Mouse (Mus musculus): ENCODE measurements around the gene Zcchc7. TPM values are rescaled to one million over a fixed set of nuclear protein-coding genes. Genes with fewer than 3 reads are reported as not detected.

Zcchc7 gene
- polyA plus RNA-seq, 1 experiment from 2014 or later, result 53.6 TPM

GRCm38 (mm10) chr4:44781494-44781893, 25.8 kb downstream of the Zcchc7 start:
- ATAC-seq (ENCODE audit: low read depth), result no peak
- H3K27ac ChIP-seq (ENCODE audit: low read depth, low read length), result no peak overlapping the region
- no peaks in the 10 kb centered on the region for H3K9me3 ChIP-seq (ENCODE audit: control insufficient read depth, low read length)
- no peak overlapping the region for H3K9ac ChIP-seq (replicated peaks; ENCODE audit: low read depth, low read length)
- no peak overlapping the region for H3K4me3 ChIP-seq (ENCODE audit: low read depth, low read length)
- H3K36me3 ChIP-seq (ENCODE audit: control insufficient read depth, insufficient read depth, low read length), result no peaks in the 10 kb centered on the region
- H3K4me2 ChIP-seq (ENCODE audit: low read depth, low read length), result no peak overlapping the region
- H3K4me1 ChIP-seq (ENCODE audit: control insufficient read depth, insufficient read depth, low read length), result no peaks in the 10 kb centered on the region
- 76% methylated on average over 1 of the region's 1 CpGs for WGBS
- H3K27me3 ChIP-seq (ENCODE audit: control insufficient read depth, insufficient read depth, low read length), result no peaks in the 10 kb centered on the region

GRCm38 (mm10) chr4:44783566-44784292, 28.1 kb downstream of the Zcchc7 start:
- 13% methylated on average over 6 of the region's 6 CpGs for WGBS
- H3K4me3 ChIP-seq (ENCODE audit: low read depth, low read length), result no peak overlapping the region
- H3K4me2 ChIP-seq (ENCODE audit: low read depth, low read length), result no peak overlapping the region

GRCm38 (mm10) chr4:44812855-44813254, 57.2 kb downstream of the Zcchc7 start:
- Histone ChIP-seq H3K9ac (replicated peaks; ENCODE audit: low read depth, low read length) (no peak overlapping the region), H3K36me3 (ENCODE audit: control insufficient read depth, insufficient read depth, low read length) (no peaks in the 10 kb centered on the region)
- WGBS, result 100% methylated on average over 1 of the region's 1 CpGs

More at GRCm38 (mm10) chr4:44783566-44784292, 28.1 kb downstream of the Zcchc7 start:
- Histone ChIP-seq H3K4me1 (ENCODE audit: control insufficient read depth, insufficient read depth, low read length) (no peaks in the 10 kb centered on the region), H3K36me3 (ENCODE audit: control insufficient read depth, insufficient read depth, low read length) (no peaks in the 10 kb centered on the region), H3K9me3 (ENCODE audit: control insufficient read depth, low read length) (no peaks in the 10 kb centered on the region), H3K9ac (replicated peaks; ENCODE audit: low read depth, low read length) (no peak overlapping the region), H3K27me3 (ENCODE audit: control insufficient read depth, insufficient read depth, low read length) (no peaks in the 10 kb centered on the region), H3K27ac (ENCODE audit: low read depth, low read length) (no peak overlapping the region)
- ATAC-seq (ENCODE audit: low read depth), result no peak

GRCm38 (mm10) chr4:44813770-44814169, 58.1 kb downstream of the Zcchc7 start:
- no peaks in the 10 kb centered on the region for H3K27me3 ChIP-seq (ENCODE audit: control insufficient read depth, insufficient read depth, low read length)
- H3K4me2 ChIP-seq (ENCODE audit: low read depth, low read length), result no peak overlapping the region
- no peaks in the 10 kb centered on the region for H3K4me1 ChIP-seq (ENCODE audit: control insufficient read depth, insufficient read depth, low read length)
- H3K36me3 ChIP-seq (ENCODE audit: control insufficient read depth, insufficient read depth, low read length), result no peaks in the 10 kb centered on the region
- no peak for ATAC-seq (ENCODE audit: low read depth)
- no peak overlapping the region for H3K27ac ChIP-seq (ENCODE audit: low read depth, low read length)
- H3K4me3 ChIP-seq (ENCODE audit: low read depth, low read length), result no peak overlapping the region
- H3K9me3 ChIP-seq (ENCODE audit: control insufficient read depth, low read length), result no peaks in the 10 kb centered on the region
- H3K9ac ChIP-seq (replicated peaks; ENCODE audit: low read depth, low read length), result no peak overlapping the region
- 80% methylated on average over 4 of the region's 4 CpGs for WGBS

More at GRCm38 (mm10) chr4:44812855-44813254, 57.2 kb downstream of the Zcchc7 start:
- H3K4me2 ChIP-seq (ENCODE audit: low read depth, low read length), result no peak overlapping the region
- ATAC-seq (ENCODE audit: low read depth), result no peak
- no peaks in the 10 kb centered on the region for H3K9me3 ChIP-seq (ENCODE audit: control insufficient read depth, low read length)
- H3K27me3 ChIP-seq (ENCODE audit: control insufficient read depth, insufficient read depth, low read length), result no peaks in the 10 kb centered on the region
- no peak overlapping the region for H3K4me3 ChIP-seq (ENCODE audit: low read depth, low read length)
- no peak overlapping the region for H3K27ac ChIP-seq (ENCODE audit: low read depth, low read length)
- no peaks in the 10 kb centered on the region for H3K4me1 ChIP-seq (ENCODE audit: control insufficient read depth, insufficient read depth, low read length)

- Histone ChIP-seq H3K4me3 (ENCODE audit: low read depth, low read length) (no peak overlapping the region), H3K9me3 (ENCODE audit: control insufficient read depth, low read length) (no peaks in the 10 kb centered on the region), H3K27ac (ENCODE audit: low read depth, low read length) (no peak overlapping the region), H3K9ac (replicated peaks; ENCODE audit: low read depth, low read length) (no peak overlapping the region), H3K4me2 (ENCODE audit: low read depth, low read length) (no peak overlapping the region), H3K4me1 (ENCODE audit: control insufficient read depth, insufficient read depth, low read length) (no peaks in the 10 kb centered on the region), H3K36me3 (ENCODE audit: control insufficient read depth, insufficient read depth, low read length) (no peaks in the 10 kb centered on the region), H3K27me3 (ENCODE audit: control insufficient read depth, insufficient read depth, low read length) (no peaks in the 10 kb centered on the region)
- 82% methylated on average over 7 of the region's 7 CpGs for WGBS
- ATAC-seq (ENCODE audit: low read depth), result no peak
Observed at GRCm38 (mm10) chr4:44816584-44816983, 60.9 kb downstream of the Zcchc7 start.

GRCm38 (mm10) chr4:44830609-44831008, 74.9 kb downstream of the Zcchc7 start:
- H3K4me3 ChIP-seq (ENCODE audit: low read depth, low read length), result no peak overlapping the region

GRCm38 (mm10) chr4:44851835-44852251, 96.2 kb downstream of the Zcchc7 start:
- H3K4me2 ChIP-seq (ENCODE audit: low read depth, low read length), result no peak overlapping the region
- no peaks in the 10 kb centered on the region for H3K4me1 ChIP-seq (ENCODE audit: control insufficient read depth, insufficient read depth, low read length)
- H3K27me3 ChIP-seq (ENCODE audit: control insufficient read depth, insufficient read depth, low read length), result no peaks in the 10 kb centered on the region
- peak; percentile 86; the same call in 1 of the 2 replicates for ATAC-seq (ENCODE audit: low read depth)
- H3K36me3 ChIP-seq (ENCODE audit: control insufficient read depth, insufficient read depth, low read length), result no peaks in the 10 kb centered on the region
- H3K9ac ChIP-seq (replicated peaks; ENCODE audit: low read depth, low read length), result no peak overlapping the region
- H3K9me3 ChIP-seq (ENCODE audit: control insufficient read depth, low read length), result no peaks in the 10 kb centered on the region
- H3K27ac ChIP-seq (ENCODE audit: low read depth, low read length), result no peak overlapping the region
- WGBS, result 11% methylated on average over 6 of the region's 6 CpGs
- no peak overlapping the region for H3K4me3 ChIP-seq (ENCODE audit: low read depth, low read length)

More at GRCm38 (mm10) chr4:44830609-44831008, 74.9 kb downstream of the Zcchc7 start:
- Histone ChIP-seq H3K36me3 (ENCODE audit: control insufficient read depth, insufficient read depth, low read length) (no peaks in the 10 kb centered on the region), H3K9me3 (ENCODE audit: control insufficient read depth, low read length) (no peaks in the 10 kb centered on the region), H3K27me3 (ENCODE audit: control insufficient read depth, insufficient read depth, low read length) (no peaks in the 10 kb centered on the region), H3K4me2 (ENCODE audit: low read depth, low read length) (no peak overlapping the region), H3K9ac (replicated peaks; ENCODE audit: low read depth, low read length) (no peak overlapping the region), H3K4me1 (ENCODE audit: control insufficient read depth, insufficient read depth, low read length) (no peaks in the 10 kb centered on the region), H3K27ac (ENCODE audit: low read depth, low read length) (no peak overlapping the region)
- 27% methylated on average over 3 of the region's 3 CpGs for WGBS
- ATAC-seq (ENCODE audit: low read depth), result peak; percentile 71

GRCm38 (mm10) chr4:44871591-44871990, 115.9 kb downstream of the Zcchc7 start:
- no peak for ATAC-seq (ENCODE audit: low read depth)

GRCm38 (mm10) chr4:44872048-44872447, 116.4 kb downstream of the Zcchc7 start:
- ATAC-seq (ENCODE audit: low read depth), result no peak
- 96% methylated on average over 1 of the region's 1 CpGs for WGBS
- Histone ChIP-seq H3K4me2 (ENCODE audit: low read depth, low read length) (no peak overlapping the region), H3K9me3 (ENCODE audit: control insufficient read depth, low read length) (no peaks in the 10 kb centered on the region), H3K27me3 (ENCODE audit: control insufficient read depth, insufficient read depth, low read length) (no peaks in the 10 kb centered on the region), H3K9ac (replicated peaks; ENCODE audit: low read depth, low read length) (no peak overlapping the region), H3K27ac (ENCODE audit: low read depth, low read length) (no peak overlapping the region), H3K36me3 (ENCODE audit: control insufficient read depth, insufficient read depth, low read length) (no peaks in the 10 kb centered on the region), H3K4me3 (ENCODE audit: low read depth, low read length) (no peak overlapping the region), H3K4me1 (ENCODE audit: control insufficient read depth, insufficient read depth, low read length) (no peaks in the 10 kb centered on the region)

More at GRCm38 (mm10) chr4:44871591-44871990, 115.9 kb downstream of the Zcchc7 start:
- no peak overlapping the region for H3K4me2 ChIP-seq (ENCODE audit: low read depth, low read length)
- H3K27me3 ChIP-seq (ENCODE audit: control insufficient read depth, insufficient read depth, low read length), result no peaks in the 10 kb centered on the region
- no peak overlapping the region for H3K9ac ChIP-seq (replicated peaks; ENCODE audit: low read depth, low read length)
- H3K36me3 ChIP-seq (ENCODE audit: control insufficient read depth, insufficient read depth, low read length), result no peaks in the 10 kb centered on the region
- no peak overlapping the region for H3K27ac ChIP-seq (ENCODE audit: low read depth, low read length)
- no peak overlapping the region for H3K4me3 ChIP-seq (ENCODE audit: low read depth, low read length)
- no peaks in the 10 kb centered on the region for H3K4me1 ChIP-seq (ENCODE audit: control insufficient read depth, insufficient read depth, low read length)
- H3K9me3 ChIP-seq (ENCODE audit: control insufficient read depth, low read length), result no peaks in the 10 kb centered on the region
